Mouse (Mus musculus) urinary bladder, postnatal 25 days (tissue): ENCODE results near the gene Obp1a.

ENCODE experiments used
- DNase-seq: peaks from one replicate; pipeline ENCODE4 v3.0.0; 2022; ENCODE audit warnings: low spot score

Gene Obp1a

GRCm38 (mm10) chrX:78091274-78091673 is at the start of gene Obp1a:
Gene Obp1a (minus strand): TSS chrX:78091374.
- no peak for DNase-seq

- no peak for DNase-seq
These were observed 34.0 kb upstream of the Obp1a start, which contains the start of gene Gm5938 for GRCm38 (mm10) chrX:78125167-78125566. Gene Gm5938 (plus strand): TSS chrX:78125467.
